Mouse (Mus musculus): Measurements from ENCODE around the gene Mrps22. TPM values are rescaled to one million over a fixed set of nuclear protein-coding genes. Genes with fewer than 3 reads are reported as not detected.

Gene Mrps22
- total RNA-seq (2022) = 10 to 100 TPM; 27.9 to 32.3 (median 30.4) TPM

DNA sequence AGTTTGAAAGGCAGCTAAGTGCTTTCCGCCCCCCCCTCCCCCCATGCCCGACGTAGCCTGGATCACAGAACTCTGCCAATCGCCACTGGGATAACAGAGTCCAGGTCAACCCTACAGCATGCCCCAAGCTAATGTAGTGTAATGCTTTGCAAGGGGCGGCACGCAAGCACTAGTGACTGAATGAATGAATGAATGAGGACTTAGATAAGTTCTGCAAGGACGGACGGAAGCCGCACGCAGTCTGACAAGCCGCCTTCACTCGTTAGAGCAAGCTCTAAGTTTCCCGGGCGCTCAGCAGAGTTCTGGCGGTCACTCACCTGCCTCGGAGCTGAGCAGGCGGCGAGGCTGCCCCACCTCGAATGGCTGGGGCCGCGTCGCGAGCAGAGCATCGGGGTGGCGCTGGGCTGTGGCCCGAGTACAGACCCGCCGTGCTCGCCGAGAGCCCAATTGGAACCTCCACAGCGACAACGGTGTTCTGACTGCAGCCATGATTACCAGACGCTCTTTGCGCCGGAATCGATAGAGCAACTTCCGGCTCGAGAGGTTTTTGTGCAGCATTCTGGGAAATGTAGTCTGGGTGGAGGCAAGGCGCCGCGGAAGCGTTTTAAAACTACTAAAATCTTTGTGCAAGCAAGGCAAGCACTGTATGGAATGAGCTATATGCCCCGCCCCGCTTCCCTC, at the start of gene Mrps22:
Gene Mrps22, minus strand, starts transcription at position 505 of the 681 bp plus-strand sequence.
- DNase-seq (ENCODE audit: low spot score) = peak; percentile 86

DNA sequence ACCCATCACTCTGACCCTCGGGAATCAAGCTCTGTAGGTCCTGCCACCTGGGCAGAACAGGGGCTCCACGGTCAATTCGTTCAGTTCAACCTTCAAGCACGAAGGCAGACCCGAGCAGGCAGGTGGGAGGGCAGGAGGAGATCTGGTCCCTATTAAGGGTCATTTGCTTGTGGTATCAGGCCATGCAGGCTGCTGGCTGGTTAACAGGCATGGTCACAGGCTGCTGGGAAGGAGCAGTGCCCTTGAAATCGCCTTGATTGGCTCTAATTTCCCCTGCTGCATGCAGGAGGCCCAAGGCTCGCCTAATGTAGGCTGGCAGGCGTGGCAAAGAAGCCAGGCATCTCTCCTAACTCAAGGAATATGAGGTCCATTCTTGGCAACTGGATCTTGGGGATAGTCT, 49.1 kb upstream of the Mrps22 start:
- no peak for DNase-seq (ENCODE audit: low spot score)

DNA sequence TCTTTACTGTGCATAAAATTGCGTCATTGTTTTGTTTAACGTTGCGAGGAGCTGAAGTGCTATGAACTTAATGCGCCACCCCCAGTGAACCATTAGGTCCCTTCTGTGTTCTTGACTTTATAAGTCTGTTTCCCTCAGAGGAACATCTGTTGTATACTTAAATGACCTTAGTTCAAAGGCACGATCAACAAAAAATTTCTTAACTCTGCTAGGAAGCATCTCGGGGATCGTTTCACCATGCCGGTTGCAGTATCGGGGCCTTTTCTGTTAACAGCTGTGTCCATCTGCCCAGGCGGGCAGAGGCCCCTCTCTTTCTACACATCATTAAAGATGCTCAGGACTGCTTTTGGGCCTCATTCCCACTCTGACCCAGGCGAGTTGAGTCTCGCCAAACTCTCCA, 46.0 kb upstream of the Mrps22 start:
- DNase-seq (ENCODE audit: low spot score) = peak; percentile 6

DNA sequence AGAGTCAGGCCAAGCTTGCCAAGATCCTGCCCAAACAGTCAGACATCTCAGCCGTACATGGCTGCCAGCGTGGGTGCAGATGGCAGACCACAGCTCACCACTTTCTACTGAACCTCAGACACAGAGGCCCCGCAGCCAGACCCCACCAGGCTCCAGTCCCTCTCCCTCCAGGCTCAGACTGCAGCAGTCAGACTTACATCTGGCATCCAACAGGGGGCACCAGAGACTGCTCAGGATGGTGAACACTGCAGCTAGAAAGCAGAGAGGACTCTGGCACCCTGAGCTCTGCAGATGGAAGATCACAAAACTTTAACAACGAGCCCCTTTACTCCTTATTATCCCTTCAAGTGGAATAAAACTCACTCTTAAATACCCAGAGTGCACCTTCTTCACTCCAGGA, 44.3 kb upstream of the Mrps22 start:
- DNase-seq (ENCODE audit: low spot score) = peak; percentile 45

DNA sequence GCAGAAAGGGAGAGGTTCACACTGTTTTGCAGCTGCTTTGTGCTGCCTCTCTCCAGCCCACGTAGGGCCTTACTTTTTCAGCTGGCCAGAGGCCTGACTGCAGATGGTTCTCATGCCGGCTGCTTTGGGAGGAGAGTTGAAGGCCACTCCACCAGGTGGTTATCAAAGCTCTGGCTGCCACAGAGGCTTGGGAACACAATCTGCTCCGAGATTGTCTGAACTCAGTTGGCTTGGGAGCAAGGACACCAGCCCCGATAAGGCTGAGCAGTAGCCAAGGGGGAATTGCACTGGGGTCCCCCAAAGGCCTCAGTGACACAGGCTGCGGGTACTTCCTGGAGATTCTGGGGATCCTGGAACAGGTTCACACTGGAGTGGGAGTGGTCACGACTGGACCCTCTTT, 40.7 kb upstream of the Mrps22 start:
- no peak for DNase-seq (ENCODE audit: low spot score)

DNA sequence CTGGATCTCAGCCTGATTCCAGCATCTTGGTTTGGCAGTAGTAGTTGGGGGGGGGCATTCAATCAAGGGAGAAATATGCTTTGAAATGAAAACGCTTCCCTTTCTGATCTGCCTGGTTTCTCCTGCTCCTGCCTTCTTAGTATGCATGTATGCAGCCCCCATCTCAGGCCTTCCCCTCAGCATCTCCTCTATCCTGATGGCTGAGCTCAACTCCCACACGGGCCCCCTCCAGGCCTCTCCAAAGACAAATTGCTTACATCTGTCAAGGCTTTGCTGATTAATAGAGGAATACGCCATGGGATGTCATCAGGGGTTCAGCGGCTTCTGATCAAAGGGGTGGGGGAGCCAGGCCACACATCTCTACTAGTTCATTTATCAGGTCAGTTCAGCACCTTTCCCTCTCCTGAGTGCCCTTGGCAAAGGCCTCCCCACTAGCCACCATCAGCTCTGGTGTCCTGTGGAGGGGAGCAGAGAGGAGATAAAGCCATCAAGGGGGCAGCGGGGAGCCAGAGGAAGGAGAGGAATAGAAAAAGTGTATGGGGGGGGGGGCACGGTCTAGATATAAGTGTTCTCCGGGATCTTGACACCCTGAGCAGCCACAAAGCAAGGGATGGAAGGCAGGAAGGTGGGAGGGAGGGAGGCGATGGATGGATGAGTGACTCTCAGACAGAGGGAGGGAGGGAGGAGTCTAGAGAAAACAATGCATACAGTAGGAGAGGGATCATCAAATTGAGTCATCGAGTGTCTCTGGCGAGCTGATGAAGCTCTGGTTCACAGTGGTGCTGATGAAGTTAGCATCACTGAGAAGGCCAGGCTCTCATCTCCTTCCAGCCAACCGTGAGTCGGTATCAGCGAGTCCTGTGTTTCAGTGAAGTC, 32.1 kb upstream of the Mrps22 start:
- no peak for DNase-seq (ENCODE audit: low spot score)

DNA sequence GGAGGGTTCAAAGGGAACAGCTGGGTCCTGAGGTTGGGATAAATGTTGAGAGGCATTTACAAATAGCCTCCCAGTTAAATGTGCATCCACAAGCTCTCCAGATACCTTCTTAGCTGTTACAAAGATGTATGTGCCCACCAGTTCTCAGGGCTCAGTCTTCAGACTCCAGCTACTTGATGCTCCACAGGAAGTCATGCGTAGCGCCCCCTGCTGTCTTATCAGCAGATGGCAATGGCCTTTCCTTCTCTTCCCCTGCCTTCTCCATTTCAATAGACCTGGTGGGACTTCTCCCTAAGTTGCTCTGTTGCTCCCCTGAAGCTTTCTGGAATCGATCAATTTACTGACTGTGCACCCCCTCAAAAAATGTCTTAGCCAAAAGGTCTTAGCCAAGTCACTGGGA, 27.0 kb upstream of the Mrps22 start:
- no peak for DNase-seq (ENCODE audit: low spot score)

DNA sequence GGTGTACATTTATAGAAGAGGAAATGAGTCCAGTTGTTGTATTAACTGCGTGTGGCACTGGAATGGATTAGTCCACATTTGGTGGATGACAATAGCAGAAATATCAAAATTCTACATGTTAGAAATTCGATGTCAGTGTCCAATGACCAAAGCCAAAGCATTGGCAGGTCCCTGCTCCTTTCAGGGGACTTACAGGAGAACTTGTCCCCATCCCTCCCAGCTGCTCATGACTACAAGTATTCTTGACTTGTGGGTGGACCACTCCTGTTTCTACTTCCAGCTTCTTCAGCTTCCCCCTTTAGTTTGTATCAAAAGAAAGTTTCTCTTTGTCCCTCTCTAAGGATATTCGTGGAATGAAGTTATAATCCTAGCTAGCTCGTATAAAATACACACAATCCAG, 3.4 kb upstream of the Mrps22 start:
- DNase-seq (ENCODE audit: low spot score) = no peak

DNA sequence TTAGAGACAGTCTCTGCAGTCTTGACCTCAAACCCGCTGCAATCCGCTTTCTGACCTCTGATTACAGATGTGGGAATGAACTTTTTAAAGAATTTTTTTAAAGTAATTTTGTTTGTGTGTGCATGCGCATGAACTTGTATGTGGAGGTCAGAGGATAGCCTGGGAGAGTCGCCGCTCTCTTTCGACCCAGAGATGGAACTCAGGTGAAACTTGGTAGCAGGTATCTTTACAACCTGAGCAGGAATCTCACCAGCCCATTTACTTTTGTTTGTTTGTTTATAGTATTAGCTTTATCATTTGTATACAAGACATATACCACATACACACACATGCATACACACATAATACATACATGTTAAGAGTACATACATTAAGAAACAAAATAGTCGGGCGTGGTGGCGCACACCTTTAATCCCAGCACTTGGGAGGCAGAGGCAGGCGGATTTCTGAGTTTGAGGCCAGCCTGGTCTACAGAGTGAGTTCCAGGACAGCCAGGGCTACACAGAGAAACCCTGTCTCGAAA, 438 bp upstream of the Mrps22 start:
- no peak for DNase-seq (ENCODE audit: low spot score)

DNA sequence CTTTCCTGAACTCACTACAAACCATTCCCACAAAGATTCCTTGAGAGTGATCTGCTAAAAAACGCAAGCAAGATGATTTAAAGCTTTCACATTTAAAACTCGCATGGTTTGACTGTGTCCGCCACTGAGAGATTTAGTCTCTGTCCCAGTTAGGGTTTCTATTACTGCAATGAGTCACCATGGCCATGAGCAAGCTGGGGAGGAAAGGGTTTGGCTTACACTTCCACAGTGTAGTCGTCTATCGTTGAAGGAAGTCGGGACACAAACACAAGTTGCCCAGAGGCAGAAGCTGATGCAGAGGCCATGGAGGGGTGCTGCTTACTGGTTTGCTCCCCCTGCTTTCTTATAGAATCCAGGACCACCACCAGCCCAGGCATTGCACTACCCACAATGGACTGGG, 1.4 kb downstream of the Mrps22 start:
- no peak for DNase-seq (ENCODE audit: low spot score)

DNA sequence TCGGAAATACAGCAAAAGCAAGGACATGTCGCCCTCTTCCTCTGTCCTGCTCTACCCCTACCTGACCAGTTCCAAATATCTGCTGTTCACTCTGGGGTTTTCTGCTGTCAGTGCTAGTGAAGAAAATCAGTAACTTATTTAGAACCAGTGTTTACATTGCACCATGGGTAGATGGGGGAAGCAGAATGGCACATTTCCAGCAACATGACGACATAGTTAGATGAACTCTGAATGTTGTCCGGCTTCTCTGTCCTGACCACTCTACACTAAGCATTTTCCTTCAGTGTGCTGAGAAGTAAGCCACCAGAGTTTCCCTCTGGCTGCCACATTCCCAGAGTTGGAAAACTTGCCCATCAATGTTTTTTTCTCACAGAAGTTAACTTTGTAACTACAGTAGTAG, 17.6 kb downstream of the Mrps22 start:
- no peak for DNase-seq (ENCODE audit: low spot score)

DNA sequence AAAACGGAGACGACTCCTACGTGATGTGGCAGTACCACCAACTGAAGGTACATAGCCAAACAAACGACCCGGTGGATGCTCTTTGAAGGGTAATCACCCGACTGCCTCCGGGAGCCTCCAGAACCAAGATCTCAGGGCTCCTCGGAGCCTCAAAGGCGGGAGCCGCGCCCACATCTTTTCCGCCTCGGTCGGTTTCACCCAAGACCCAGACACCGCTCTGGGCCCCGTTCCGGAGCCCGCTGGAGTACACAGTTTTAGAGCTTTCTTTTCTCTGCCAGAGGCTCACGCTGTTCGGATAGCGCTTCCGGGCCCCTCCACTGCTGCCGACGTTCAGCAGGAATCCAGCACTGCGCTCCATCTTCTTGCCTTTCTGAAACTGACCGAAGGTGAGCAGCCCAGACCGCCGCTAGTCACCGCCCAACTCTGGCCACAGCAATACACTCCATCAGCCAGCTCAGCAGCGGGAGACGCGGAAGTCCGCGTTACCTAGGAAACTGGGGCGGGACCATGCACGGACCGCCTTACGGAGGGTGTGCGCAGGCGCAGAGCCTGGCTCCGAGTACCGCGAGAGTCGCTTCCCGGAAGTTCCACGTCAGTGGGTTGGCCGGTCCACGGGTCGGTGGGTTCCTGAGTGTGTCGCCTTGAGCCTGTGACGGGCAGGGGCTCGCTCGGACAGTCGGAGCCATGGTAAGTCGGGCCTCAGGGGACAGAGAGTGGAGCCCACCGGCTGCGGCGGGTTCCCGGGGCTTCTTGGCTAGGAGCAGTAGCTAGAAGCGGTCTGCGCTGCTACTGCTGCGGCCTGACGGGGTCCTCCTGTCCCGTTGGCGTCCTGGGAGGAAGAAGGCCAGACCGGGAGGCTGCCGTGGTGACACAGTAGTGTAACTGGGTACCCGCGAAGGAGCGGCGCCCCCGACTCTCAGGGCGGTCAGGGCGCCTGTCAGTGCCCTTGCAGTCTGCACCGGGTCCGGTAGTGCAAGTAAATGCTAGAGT, 38.0 kb downstream of the Mrps22 start, which contains the start of gene Copb2:
Gene Copb2, plus strand, starts transcription at position 585 of the 990 bp plus-strand sequence.
- peak; percentile 98 for DNase-seq (ENCODE audit: low spot score)

DNA sequence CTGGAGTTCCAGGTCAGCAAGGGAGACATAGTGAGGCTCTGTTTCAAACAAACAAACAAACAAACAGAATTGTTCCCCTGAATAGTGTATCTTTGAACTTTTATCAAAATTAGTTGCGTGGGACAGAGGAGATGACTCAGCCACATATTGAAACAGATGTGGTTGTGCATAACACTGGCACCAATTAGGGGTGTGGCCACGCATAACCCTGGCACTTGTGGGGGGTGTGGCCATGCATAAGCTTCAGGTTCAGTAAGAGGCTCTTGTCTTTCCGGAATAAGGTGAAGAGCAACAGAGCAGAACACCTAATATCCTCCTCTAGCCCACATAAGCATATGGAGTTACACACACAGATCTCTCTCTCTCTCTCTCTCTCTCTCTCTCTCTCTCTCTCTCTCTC, 57.4 kb downstream of the Mrps22 start:
- DNase-seq (ENCODE audit: low spot score) = no peak

Other genes starting within 250 kb of the Mrps22 start
- 1 to 10 TPM; 4.9 to 7.8 (median 5.4) TPM for gene Rbp1, start 178.7 kb downstream of the Mrps22 start, total RNA-seq (2022)
- not detected for gene Rbp2, start 115.5 kb downstream of the Mrps22 start, total RNA-seq (2022)
- gene Copb2, start 37.9 kb downstream of the Mrps22 start, total RNA-seq (2022) = 100 to 1,000 TPM in 3 of 4 experiments, 10 to 100 TPM in 1; 98.3 to 116 (median 105) TPM
- gene Prr23a1, start 240.8 kb upstream of the Mrps22 start, total RNA-seq (2022) = not detected